Mouse (Mus musculus): Measurements from ENCODE around the gene Rae1. TPM values are rescaled to one million over a fixed set of nuclear protein-coding genes. Genes with fewer than 3 reads are reported as not detected.
A peak's percentile ranks its signal among the peaks of the same experiment; 100 is the strongest.

The Rae1 gene
- polyA plus RNA-seq, 1 experiment from 2014 or later, result 118 TPM

GRCm38 (mm10) chr2:173010220-173010717 lies 10.4 kb downstream of the Rae1 start:
- no peak overlapping the region for H3K9ac ChIP-seq (replicated peaks; ENCODE audit: low read depth, low read length)
- no peak overlapping the region for H3K4me3 ChIP-seq (ENCODE audit: low read depth, low read length)
- no peak for ATAC-seq (ENCODE audit: low read depth)
- 82% methylated on average over 3 of the region's 3 CpGs for WGBS
- no peak overlapping the region for H3K27ac ChIP-seq (ENCODE audit: low read depth, low read length)
- H3K36me3 ChIP-seq (ENCODE audit: control insufficient read depth, insufficient read depth, low read length), result peaks cover 77% of the 10 kb centered on the region
- no peaks in the 10 kb centered on the region for H3K27me3 ChIP-seq (ENCODE audit: control insufficient read depth, insufficient read depth, low read length)
- no peaks in the 10 kb centered on the region for H3K4me1 ChIP-seq (ENCODE audit: control insufficient read depth, insufficient read depth, low read length)
- H3K4me2 ChIP-seq (ENCODE audit: low read depth, low read length), result no peak overlapping the region
- H3K9me3 ChIP-seq (ENCODE audit: control insufficient read depth, low read length), result no peaks in the 10 kb centered on the region

GRCm38 (mm10) chr2:173011440-173011839 lies 11.5 kb downstream of the Rae1 start:
- Histone ChIP-seq H3K4me3 (ENCODE audit: low read depth, low read length) (no peak overlapping the region), H3K4me1 (ENCODE audit: control insufficient read depth, insufficient read depth, low read length) (no peaks in the 10 kb centered on the region), H3K27ac (ENCODE audit: low read depth, low read length) (no peak overlapping the region), H3K4me2 (ENCODE audit: low read depth, low read length) (no peak overlapping the region), H3K27me3 (ENCODE audit: control insufficient read depth, insufficient read depth, low read length) (no peaks in the 10 kb centered on the region), H3K9me3 (ENCODE audit: control insufficient read depth, low read length) (no peaks in the 10 kb centered on the region), H3K36me3 (ENCODE audit: control insufficient read depth, insufficient read depth, low read length) (peaks cover 80% of the 10 kb centered on the region), H3K9ac (replicated peaks; ENCODE audit: low read depth, low read length) (no peak overlapping the region)
- ATAC-seq (ENCODE audit: low read depth), result no peak
- WGBS, result 95% methylated on average over 8 of the region's 8 CpGs

GRCm38 (mm10) chr2:173014741-173015287 lies 14.9 kb downstream of the Rae1 start:
- Histone ChIP-seq H3K4me1 (ENCODE audit: control insufficient read depth, insufficient read depth, low read length) (peaks cover 3% of the 10 kb centered on the region; the same call in 1 of the 2 replicates), H3K27ac (ENCODE audit: low read depth, low read length) (no peak overlapping the region), H3K4me2 (ENCODE audit: low read depth, low read length) (no peak overlapping the region), H3K9ac (replicated peaks; ENCODE audit: low read depth, low read length) (no peak overlapping the region), H3K9me3 (ENCODE audit: control insufficient read depth, low read length) (no peaks in the 10 kb centered on the region), H3K36me3 (ENCODE audit: control insufficient read depth, insufficient read depth, low read length) (peaks cover 52% of the 10 kb centered on the region), H3K27me3 (ENCODE audit: control insufficient read depth, insufficient read depth, low read length) (no peaks in the 10 kb centered on the region), H3K4me3 (ENCODE audit: low read depth, low read length) (no peak overlapping the region)
- no peak for ATAC-seq (ENCODE audit: low read depth)
- 82% methylated on average over 7 of the region's 7 CpGs for WGBS

- peaks cover 21% of the 10 kb centered on the region for H3K36me3 ChIP-seq (ENCODE audit: control insufficient read depth, insufficient read depth, low read length)
- peaks cover 11% of the 10 kb centered on the region for H3K4me1 ChIP-seq (ENCODE audit: control insufficient read depth, insufficient read depth, low read length)
- H3K4me2 ChIP-seq (ENCODE audit: low read depth, low read length), result no peak overlapping the region
- ATAC-seq (ENCODE audit: low read depth), result no peak
- no peaks in the 10 kb centered on the region for H3K9me3 ChIP-seq (ENCODE audit: control insufficient read depth, low read length)
- no peaks in the 10 kb centered on the region for H3K27me3 ChIP-seq (ENCODE audit: control insufficient read depth, insufficient read depth, low read length)
- H3K4me3 ChIP-seq (ENCODE audit: low read depth, low read length), result no peak overlapping the region
- H3K9ac ChIP-seq (replicated peaks; ENCODE audit: low read depth, low read length), result no peak overlapping the region
- no peak overlapping the region for H3K27ac ChIP-seq (ENCODE audit: low read depth, low read length)
- 43% methylated on average over 6 of the region's 6 CpGs for WGBS
Measured at GRCm38 (mm10) chr2:173017940-173018339, 18.0 kb downstream of the Rae1 start.

GRCm38 (mm10) chr2:173018618-173019017 lies 18.7 kb downstream of the Rae1 start:
- H3K36me3 ChIP-seq (ENCODE audit: control insufficient read depth, insufficient read depth, low read length), result peaks cover 15% of the 10 kb centered on the region
- no peak overlapping the region for H3K9ac ChIP-seq (replicated peaks; ENCODE audit: low read depth, low read length)
- H3K4me1 ChIP-seq (ENCODE audit: control insufficient read depth, insufficient read depth, low read length), result peaks cover 17% of the 10 kb centered on the region
- no peak overlapping the region for H3K27ac ChIP-seq (ENCODE audit: low read depth, low read length)
- no peak for ATAC-seq (ENCODE audit: low read depth)
- H3K27me3 ChIP-seq (ENCODE audit: control insufficient read depth, insufficient read depth, low read length), result no peaks in the 10 kb centered on the region
- H3K4me2 ChIP-seq (ENCODE audit: low read depth, low read length), result no peak overlapping the region
- no peaks in the 10 kb centered on the region for H3K9me3 ChIP-seq (ENCODE audit: control insufficient read depth, low read length)
- no peak overlapping the region for H3K4me3 ChIP-seq (ENCODE audit: low read depth, low read length)
- WGBS, result 10% methylated on average over 8 of the region's 8 CpGs

GRCm38 (mm10) chr2:173019322-173019721 lies 19.4 kb downstream of the Rae1 start:
- Histone ChIP-seq H3K4me3 (ENCODE audit: low read depth, low read length) (peak overlapping the region; percentile 28; the same call in 1 of the 2 replicates), H3K9me3 (ENCODE audit: control insufficient read depth, low read length) (no peaks in the 10 kb centered on the region), H3K27me3 (ENCODE audit: control insufficient read depth, insufficient read depth, low read length) (no peaks in the 10 kb centered on the region), H3K27ac (ENCODE audit: low read depth, low read length) (no peak overlapping the region), H3K4me2 (ENCODE audit: low read depth, low read length) (peak overlapping the region; percentile 85), H3K9ac (replicated peaks; ENCODE audit: low read depth, low read length) (no peak overlapping the region), H3K36me3 (ENCODE audit: control insufficient read depth, insufficient read depth, low read length) (peaks cover 15% of the 10 kb centered on the region), H3K4me1 (ENCODE audit: control insufficient read depth, insufficient read depth, low read length) (peaks cover 18% of the 10 kb centered on the region)
- WGBS, result 10% methylated on average over 9 of the region's 9 CpGs
- ATAC-seq (ENCODE audit: low read depth), result no peak

- peak overlapping the region; percentile 28 for H3K4me3 ChIP-seq (ENCODE audit: low read depth, low read length)
- ATAC-seq (ENCODE audit: low read depth), result peak; percentile 62
- WGBS, result under 1% methylated on average over 29 of the region's 29 CpGs
- H3K4me1 ChIP-seq (ENCODE audit: control insufficient read depth, insufficient read depth, low read length), result peaks cover 21% of the 10 kb centered on the region
- H3K27ac ChIP-seq (ENCODE audit: low read depth, low read length), result no peak overlapping the region
- H3K36me3 ChIP-seq (ENCODE audit: control insufficient read depth, insufficient read depth, low read length), result peaks cover 10% of the 10 kb centered on the region
- H3K9me3 ChIP-seq (ENCODE audit: control insufficient read depth, low read length), result no peaks in the 10 kb centered on the region
- H3K9ac ChIP-seq (replicated peaks; ENCODE audit: low read depth, low read length), result no peak overlapping the region
- no peaks in the 10 kb centered on the region for H3K27me3 ChIP-seq (ENCODE audit: control insufficient read depth, insufficient read depth, low read length)
- H3K4me2 ChIP-seq (ENCODE audit: low read depth, low read length), result peak overlapping the region; percentile 85
Measured at GRCm38 (mm10) chr2:173019790-173020189, 19.9 kb downstream of the Rae1 start.

GRCm38 (mm10) chr2:173020430-173020829 lies 20.5 kb downstream of the Rae1 start, which contains the start of gene Rbm38:
Rbm38 (plus strand) TSS chr2:173020498.
- Histone ChIP-seq H3K36me3 (ENCODE audit: control insufficient read depth, insufficient read depth, low read length) (peaks cover 5% of the 10 kb centered on the region; the same call in 1 of the 2 replicates), H3K9ac (replicated peaks; ENCODE audit: low read depth, low read length) (no peak within 1 kb of the TSS), H3K4me2 (ENCODE audit: low read depth, low read length) (peak within 1 kb of the TSS; percentile 91), H3K27me3 (ENCODE audit: control insufficient read depth, insufficient read depth, low read length) (no peaks in the 10 kb centered on the region), H3K4me1 (ENCODE audit: control insufficient read depth, insufficient read depth, low read length) (peaks cover 28% of the 10 kb centered on the region), H3K27ac (ENCODE audit: low read depth, low read length) (no peak within 1 kb of the TSS), H3K4me3 (ENCODE audit: low read depth, low read length) (peak within 1 kb of the TSS; percentile 73), H3K9me3 (ENCODE audit: control insufficient read depth, low read length) (no peaks in the 10 kb centered on the region)
- no peak for ATAC-seq (ENCODE audit: low read depth)
- WGBS, result 28% methylated on average over 11 of the region's 11 CpGs

GRCm38 (mm10) chr2:173021633-173022055 lies 21.7 kb downstream of the Rae1 start:
- peak overlapping the region; percentile 91 for H3K4me2 ChIP-seq (ENCODE audit: low read depth, low read length)
- no peaks in the 10 kb centered on the region for H3K36me3 ChIP-seq (ENCODE audit: control insufficient read depth, insufficient read depth, low read length)
- peak; percentile 82 for ATAC-seq (ENCODE audit: low read depth)
- H3K27me3 ChIP-seq (ENCODE audit: control insufficient read depth, insufficient read depth, low read length), result no peaks in the 10 kb centered on the region
- H3K9me3 ChIP-seq (ENCODE audit: control insufficient read depth, low read length), result no peaks in the 10 kb centered on the region
- H3K4me3 ChIP-seq (ENCODE audit: low read depth, low read length), result peak overlapping the region; percentile 73
- peaks cover 28% of the 10 kb centered on the region for H3K4me1 ChIP-seq (ENCODE audit: control insufficient read depth, insufficient read depth, low read length)
- under 1% methylated on average over 49 of the region's 54 CpGs for WGBS
- peak overlapping the region; percentile 76 for H3K9ac ChIP-seq (replicated peaks; ENCODE audit: low read depth, low read length)
- H3K27ac ChIP-seq (ENCODE audit: low read depth, low read length), result peak overlapping the region; percentile 66

Data from neural tube, embryonic 14.5 days (tissue).